Mouse (Mus musculus) layer of hippocampus, postnatal 14 days (tissue): ENCODE measurements around the gene Zfc3h1. TPM values are rescaled to one million over a fixed set of nuclear protein-coding genes. Genes with fewer than 3 reads are reported as not detected.

Experiments used
- DNase-seq, 2 experiments: peaks; one replicate each; pipeline ENCODE4 v3.0.0; 2021 to 2022; ENCODE audit warnings: low spot score in 2 of 2, mixed read lengths in 1 of 2
- total RNA-seq, 2 experiments: library from RNA; stranded (reverse); gene quantifications; 2 replicates each; pipeline ENCODE4 v1.2.3; 2021

Gene Zfc3h1
- total RNA-seq, 2 experiments from 2014 or later = 53.3 to 57.6 TPM

GRCm38 (mm10) chr10:115475000-115475550 lies 90.3 kb downstream of the Zfc3h1 start:
- no peak for DNase-seq

DNA sequence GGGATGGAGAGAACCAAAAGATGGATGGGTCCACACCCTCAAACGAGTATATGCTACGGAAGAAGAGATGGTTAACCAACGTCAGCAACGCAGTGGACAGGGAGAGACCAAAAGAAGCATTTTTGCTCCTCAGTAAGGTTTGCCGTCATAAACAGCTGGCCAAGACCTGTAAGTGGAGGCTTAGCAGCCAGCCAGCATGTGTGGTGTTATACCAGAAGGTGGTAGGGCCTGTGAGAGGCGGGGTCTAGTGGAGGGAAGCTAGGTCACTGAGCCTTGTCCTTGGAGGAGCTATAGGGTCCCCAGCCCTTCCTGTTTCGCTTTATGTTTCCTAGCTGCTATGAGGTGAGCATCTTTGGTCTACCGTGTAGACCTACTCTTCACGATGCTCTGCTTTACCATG lies 91.7 kb downstream of the Zfc3h1 start:
- no peak for DNase-seq

- no peak for DNase-seq
Measured at GRCm38 (mm10) chr10:115478441-115479141, 93.8 kb downstream of the Zfc3h1 start.

Other genes with a start within 250 kb of the Zfc3h1 start
- gene Tph2, start 199.9 kb upstream of the Zfc3h1 start, total RNA-seq = 1 to 10 TPM in 1 of 2 experiments, under 1 TPM in 1; 0.74 to 1.6 TPM
- 10 to 100 TPM; 46.8 to 58.0 TPM for gene Tbc1d15, start 133.5 kb upstream of the Zfc3h1 start, total RNA-seq
- 10 to 100 TPM; 54.4 to 55.4 TPM for gene Rab21, start 69.4 kb upstream of the Zfc3h1 start, total RNA-seq
- gene Tmem19, start 22.5 kb upstream of the Zfc3h1 start, total RNA-seq = 10 to 100 TPM; 50.7 to 53.0 TPM
- 10 to 100 TPM; 10.2 to 13.5 TPM for gene Thap2, start 516 bp upstream of the Zfc3h1 start, total RNA-seq
- 1 to 10 TPM in 1 of 2 experiments, under 1 TPM in 1; 0.79 to 1.9 TPM for gene A930009A15Rik, start 185.0 kb downstream of the Zfc3h1 start, total RNA-seq
- 1 to 10 TPM; 4.5 to 4.7 TPM for gene Lgr5, start 202.8 kb downstream of the Zfc3h1 start, total RNA-seq